Comparison of ENCODE assay signal across 15 mouse cellular contexts in genomic region chr17:53364111-53364510, GRCm38 (mm10).
"Had no signal": no experiment of that assay in that cellular context is flagged by ENCODE, and none has a peak within 500 bp of the region (broad histone marks: within the 10 kb centered on the region; RNA-seq: fewer than 3 reads in every experiment).

No protein-coding gene starts in this region.

- DNase-seq: retina, postnatal 1 day; right cerebral cortex, adult 18-20 months; right cerebral cortex, postnatal 14 days; right cerebral cortex, postnatal 25 days; right cerebral cortex, postnatal 4 days; spleen, adult 18-20 months; thymus, adult 18-20 months; thymus, adult 2 months; thymus, postnatal 14 days; thymus, postnatal 25 days; thymus, postnatal 36 days; thymus, postnatal 4 days had no signal

- H3K27ac ChIP-seq: neural tube, embryonic 15.5 days; stomach, embryonic 15.5 days; stomach, postnatal 0 days had no signal

- H3K4me1 ChIP-seq: neural tube, embryonic 15.5 days; stomach, embryonic 15.5 days had no signal

- H3K4me3 ChIP-seq: neural tube, embryonic 15.5 days; stomach, embryonic 15.5 days had no signal

- H3K36me3 ChIP-seq: neural tube, embryonic 15.5 days; stomach, embryonic 15.5 days had no signal

- H3K9me3 ChIP-seq: neural tube, embryonic 15.5 days; stomach, embryonic 15.5 days had no signal

- H3K27me3 ChIP-seq: neural tube, embryonic 15.5 days; stomach, embryonic 15.5 days had no signal
